Mouse (Mus musculus) thymus, postnatal 4 days (tissue): ENCODE measurements at regions not wholly inside any gene's neighbourhood (a gene's known extent, or its start where the extent isn't known, plus 50 kb on each side); places are given as distances from the start of the nearest gene placed in this dataset.
A peak's percentile ranks its signal among the peaks of the same experiment; 100 is the strongest.

ENCODE experiments used
- DNase-seq: peaks from one replicate; pipeline ENCODE4 v3.0.0; 2021

DNA sequence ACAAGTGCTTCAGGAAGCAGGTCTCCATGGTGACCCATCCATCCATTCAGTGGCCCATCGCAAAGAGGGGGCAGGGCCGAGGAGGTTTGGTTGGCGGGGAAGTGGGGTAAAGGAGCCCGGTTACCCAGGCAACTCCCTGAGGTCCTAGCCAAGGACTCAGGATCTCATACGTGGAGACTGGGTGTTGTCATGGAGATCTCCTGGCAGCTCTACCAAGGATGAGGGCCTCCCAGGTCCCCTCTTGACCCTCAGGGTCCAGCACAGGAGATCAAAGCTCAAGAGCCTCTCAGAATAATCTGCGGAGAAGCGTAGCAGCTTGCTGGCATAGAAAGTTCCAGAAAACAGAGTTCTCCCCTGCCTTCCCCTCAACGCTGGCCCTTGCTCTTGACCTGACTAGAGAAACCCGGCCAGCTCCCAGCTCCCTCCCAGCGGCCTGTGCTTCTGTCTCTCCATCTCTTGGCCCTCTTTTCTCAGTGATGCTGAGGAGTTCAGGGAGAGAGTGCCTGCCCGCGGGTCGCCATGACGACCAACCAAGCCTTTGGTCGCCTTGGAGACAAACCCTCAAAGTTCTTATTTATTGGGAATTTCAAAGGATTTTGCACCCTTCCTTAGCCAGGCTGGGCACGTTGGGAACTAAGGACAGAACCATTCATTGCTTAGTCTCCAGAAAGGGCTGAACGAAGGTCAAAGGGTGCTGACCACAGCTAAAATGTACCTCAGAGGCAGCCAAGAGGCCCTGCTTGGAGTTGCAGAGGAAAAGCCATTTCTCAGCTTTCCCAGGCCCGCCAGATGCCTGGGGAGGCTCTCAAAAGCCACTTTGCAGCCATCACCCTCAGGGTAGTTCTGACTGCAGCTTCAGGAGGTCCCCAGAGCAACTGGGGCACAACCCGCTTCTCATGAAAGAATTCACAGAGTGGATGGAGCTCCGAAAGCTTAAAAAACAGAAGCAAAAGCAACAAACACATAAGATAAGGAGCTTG, 60.0 kb downstream of the Ubiad1 start:
- DNase-seq, result no peak

DNA sequence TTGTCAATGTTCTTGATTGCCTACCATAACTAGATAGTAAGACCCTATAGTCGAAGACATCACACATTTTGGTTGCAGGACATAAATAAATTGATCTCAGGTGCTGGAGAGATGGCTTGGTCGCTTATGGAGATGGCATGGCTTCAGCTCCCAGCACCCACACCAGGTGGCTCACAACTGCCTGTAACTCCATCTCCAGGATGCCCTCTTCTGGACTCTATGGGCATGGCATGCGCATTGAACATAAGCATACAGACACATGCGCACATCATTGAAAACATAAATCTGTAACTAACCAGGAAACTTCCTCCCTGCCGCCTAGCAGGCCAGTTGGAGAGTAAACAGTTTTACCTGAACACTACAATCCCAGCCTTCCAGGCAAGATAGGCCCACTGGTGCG, 64.0 kb downstream of the Ubiad1 start:
- no peak for DNase-seq

DNA sequence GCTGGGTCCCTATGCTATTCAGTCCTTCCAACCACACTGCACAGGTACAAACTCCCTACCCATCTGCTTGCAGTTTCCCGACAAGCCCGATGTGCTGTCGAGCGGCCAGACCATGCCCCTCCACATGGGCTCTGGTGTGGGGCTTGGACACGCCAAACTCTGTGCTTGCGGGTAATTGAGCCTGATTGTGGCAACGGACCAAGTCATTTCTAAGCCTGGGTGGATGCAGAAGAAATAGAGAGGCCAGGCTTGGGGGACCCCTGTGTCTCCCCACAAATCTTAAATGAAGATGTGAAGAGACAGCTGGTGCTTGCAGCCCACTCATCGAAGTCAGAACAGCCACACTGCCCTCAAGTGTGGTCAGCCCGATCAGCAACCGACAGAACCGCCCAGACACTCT, 66.1 kb downstream of the Ubiad1 start:
- DNase-seq, result no peak

DNA sequence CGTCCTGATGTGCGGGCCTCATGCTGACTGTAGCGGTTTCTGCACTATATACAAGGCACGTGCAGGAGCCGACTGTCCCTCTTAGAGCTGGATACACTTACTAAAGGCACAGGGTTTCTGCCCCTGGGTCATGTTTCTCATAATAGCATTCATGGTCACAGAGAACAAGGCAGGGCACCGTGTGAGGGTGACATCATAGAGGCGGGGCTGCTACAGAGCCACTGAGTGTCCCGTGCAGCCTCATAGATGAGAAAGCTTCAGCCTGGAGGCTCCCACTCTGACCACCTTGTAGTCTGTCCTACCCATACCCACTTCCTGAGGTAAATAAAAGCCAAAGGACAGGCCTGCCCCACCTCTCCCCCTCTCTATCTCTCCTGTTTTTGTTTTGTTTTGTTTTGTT, 67.2 kb downstream of the Ubiad1 start:
- DNase-seq, result no peak

DNA sequence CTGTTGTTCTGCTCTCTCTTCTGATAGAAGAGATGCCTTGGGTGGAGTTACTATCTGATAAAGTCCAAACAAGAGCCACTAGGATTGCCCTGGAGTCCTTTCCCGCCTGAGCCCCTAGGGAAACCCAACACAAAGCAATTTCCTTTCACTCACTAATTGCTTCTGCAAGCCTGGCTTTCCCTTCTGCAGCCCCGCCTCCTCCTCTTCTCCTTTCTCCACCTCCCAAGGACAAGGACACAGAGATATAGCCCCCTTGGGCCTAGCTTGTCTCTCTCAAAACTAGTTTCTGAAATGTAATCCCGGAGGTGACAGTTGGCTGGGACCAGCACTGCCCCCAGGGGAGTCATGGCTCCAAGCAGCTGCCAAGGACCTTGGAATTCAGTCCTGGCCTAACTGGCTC, 68.1 kb downstream of the Ubiad1 start:
- no peak for DNase-seq

DNA sequence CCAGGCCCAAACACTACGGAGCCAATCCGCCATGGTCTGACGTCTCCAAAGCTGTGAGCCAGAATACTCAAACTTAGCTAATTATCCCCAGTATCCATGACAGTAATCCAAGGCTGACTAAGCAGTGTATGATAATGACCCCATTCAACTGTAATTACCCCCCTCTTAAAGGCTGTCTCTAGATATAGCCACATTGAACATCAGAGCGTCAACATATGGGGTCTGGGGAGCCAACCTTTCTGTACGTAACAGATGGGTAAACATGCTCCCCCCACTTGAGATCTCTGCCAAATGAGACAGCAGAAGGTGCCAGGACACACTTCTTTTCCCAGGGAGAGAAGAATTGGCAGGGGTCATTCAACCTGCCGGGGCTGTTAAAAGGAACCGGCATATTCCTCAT, 73.1 kb downstream of the Ubiad1 start:
- no peak for DNase-seq

DNA sequence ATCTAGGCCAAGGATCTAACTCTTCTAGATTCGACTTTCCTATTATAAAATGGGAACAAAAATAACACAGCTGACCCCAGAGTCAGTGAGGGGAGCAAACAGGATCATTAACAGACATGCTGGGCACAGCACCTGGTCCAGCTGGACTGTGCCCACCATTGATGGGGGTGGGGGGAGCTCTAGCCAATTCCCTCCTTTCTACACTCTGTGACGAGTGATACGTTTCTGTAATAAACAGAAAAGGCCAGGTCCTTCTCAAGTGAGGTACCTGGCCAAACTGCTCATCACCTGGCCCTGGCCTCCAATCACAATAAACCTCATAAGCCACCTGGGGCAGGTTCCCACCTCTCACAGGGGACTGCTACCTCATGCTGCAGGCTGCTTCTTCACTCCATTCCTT, 76.9 kb downstream of the Ubiad1 start:
- no peak for DNase-seq

DNA sequence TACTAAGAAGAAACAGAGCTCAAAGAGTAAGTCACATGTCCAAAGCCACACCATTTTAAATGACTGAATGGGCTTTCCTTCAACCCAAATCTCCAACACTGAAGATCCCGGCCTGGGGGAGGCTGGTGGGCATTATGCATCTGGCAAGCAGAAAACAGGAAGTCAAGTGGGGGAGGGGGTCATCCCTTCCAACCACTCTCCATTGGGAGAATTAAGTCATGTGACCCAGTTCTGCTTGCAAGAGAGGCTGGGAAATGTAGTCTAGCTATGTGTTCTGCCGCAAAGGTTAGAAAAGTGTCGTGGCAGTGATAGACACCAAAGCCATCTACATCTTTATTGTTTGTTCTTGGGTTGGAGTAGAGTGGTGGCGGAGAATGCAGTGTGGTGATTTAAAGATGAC, 78.0 kb upstream of the Disp3 start:
- DNase-seq, result no peak

DNA sequence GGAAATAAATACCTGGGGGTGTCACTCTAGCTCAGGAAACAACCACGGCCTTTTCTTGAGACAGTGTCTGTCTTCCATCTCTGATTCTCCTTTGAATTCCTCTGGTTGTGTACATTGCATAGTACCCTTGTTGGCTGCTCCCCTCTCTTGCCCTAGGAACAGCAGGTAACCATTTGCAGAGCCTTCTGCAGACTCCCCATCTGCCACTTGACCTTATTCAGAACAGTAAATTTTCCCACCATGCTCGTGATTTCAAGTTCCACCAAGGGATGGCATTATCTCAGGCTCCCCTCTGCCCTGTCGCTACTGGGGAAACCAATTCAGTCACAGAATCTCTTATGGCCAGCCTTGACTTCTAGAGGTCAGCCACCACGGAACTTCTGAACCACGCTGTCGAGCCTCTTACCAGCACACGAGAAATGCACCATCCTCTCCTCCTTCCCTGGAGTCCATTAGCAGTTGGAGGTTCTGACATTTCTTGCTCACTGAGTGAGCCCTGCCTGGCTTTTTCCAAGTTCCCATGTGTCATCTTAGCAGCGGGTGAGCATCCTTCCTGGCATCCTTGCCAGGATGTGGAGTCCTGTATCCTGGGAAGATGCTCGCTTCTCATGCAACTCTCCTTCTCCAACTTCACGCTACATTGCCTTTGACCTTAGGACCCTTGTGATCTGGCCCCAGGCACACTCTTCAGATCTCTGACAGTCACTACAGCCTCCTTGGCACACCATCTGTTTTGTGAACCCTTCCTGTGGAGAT, 75.8 kb upstream of the Disp3 start:
- no peak for DNase-seq

DNA sequence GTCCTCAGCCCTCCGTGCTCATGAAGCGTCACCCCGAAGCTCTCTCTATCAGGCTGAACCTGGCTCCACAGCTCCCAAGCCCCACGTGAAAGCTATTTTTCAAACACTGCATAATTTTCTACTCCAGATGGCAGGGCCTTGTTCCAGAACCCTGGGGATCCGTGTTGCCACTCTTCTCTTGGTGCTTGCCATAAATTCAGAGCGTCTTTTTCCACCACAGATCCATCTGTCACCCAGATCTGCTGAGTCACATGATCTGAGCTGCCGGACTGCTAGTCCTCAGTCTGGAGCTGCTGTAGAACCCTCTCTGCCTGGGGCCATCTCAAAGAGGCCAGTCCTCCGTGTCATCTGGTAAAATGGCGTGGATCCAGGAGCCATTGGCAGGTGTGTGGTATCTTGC, 73.2 kb upstream of the Disp3 start:
- no peak for DNase-seq

DNA sequence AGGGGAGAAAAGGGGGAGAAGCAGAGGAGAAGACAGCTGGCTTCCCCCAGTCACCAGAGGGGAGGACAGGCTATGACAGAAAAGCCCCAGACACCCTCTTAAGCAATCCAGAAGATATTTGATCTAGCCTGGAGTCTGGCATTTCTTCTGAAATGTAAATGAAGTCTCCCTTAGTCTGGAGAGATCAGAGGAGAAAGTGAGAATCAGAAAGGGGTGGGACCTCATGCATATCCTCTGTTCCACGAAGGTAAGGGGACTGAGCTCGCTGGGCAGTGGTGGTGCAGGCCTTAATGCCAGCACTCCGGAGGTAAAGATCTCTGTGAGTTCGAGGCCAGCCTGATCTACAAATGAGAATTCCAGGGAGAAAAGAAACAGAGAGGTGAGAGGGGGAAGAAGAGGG, 70.6 kb upstream of the Disp3 start:
- no peak for DNase-seq

DNA sequence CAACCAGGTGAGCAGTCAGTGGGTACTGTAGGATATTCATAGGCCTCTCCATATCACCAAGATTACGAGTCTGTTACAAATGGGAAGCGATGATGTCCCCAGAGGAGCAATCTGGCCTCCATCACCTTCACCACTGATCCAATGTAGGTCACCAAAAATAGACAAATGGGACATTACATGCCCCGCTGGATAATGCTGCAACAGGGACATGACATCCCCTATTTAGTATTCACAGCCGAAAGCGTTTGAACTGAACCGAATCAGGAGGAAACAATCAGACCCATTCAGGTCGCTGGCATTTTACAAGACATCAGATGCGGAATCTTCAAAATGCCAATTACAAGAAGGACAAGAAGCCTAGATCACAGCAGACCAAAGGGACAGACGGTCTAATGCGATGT, 69.5 kb upstream of the Disp3 start:
- no peak for DNase-seq

DNA sequence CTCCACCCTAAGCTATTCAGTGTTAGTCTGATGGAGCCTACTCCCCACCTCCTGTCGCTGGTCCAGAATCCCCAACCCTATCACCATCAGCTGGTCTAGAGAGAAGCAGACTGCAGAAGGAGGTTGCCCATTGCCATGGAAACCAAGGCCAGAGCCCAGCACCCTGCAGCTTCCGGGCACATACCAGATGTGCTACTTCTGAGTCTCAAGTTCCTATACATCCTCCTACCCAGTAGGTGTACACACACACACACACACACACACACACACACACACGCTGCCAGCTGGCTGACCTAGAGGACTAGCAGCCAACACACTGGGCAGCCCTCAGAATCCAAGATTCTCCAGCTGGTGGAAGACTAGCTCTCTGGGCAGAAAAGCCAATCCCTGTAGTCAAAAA, 68.9 kb upstream of the Disp3 start:
- DNase-seq, result no peak

DNA sequence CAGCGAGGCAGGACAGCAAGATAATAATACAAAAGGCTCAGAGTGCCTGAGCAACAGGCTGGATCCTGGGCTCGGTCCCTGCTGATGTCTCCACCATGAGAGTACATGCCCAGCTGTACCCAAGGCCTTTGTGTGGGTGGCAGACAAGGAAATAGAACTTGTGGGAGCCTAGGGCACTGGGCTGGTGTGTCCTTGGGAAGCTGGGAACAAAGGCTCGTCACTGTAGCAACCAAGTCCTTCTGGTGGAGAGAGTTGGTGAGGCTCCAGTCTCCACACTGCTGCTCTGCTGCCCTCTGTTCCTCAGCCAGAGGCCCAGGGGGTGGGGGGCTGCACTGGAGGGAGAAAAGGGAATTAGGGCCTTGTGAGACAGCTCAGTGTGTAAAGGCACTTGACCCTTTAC, 66.2 kb upstream of the Disp3 start:
- no peak for DNase-seq

DNA sequence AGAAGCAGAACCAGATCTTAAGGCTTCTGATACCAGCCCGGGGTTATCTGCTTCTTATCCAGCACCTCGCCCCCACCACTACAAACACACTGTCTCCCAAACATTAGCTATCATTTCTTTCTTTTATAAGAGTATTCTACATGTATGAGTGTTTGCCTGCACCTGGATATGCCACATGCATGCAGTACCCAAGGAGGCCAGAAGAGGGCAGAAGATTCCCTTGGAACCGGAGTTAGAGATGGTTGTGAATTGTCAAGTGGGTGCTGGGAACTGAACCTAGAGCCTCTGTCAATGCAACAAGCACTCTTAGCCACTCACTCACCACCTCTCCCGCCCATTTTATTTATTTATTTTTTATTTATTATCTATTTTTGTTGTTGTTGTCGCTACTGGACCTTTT, 64.9 kb upstream of the Disp3 start:
- DNase-seq, result peak; percentile 14

DNA sequence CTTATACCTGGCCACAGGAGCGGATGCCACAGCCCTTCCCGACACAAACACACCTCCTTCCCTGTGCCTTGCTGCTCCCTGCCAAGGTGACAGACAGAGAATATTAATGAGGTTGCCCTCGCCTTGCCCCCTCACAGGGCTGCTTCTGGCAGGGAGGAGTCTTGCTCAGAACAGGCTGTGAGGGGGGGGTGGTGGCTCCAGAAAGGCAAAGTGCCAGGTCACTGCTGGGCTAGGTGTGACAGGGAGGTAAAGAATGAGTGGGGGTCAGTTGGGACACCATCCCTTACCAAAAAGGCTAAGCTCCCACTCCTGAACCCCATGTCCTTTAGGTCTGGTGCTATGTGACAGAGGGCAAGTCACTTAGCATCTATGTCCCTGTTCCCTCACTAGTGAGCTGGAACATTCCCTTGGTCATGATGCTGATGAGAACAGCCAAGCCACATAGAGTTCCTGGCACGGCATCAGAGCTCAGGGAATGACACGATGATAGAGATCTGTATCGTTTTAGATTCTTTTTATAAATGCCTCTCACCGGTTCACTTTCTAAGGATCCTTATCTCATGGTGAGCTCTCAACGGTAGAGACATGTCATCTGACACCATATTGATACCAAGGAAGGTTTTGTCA, 53.9 kb upstream of the Disp3 start:
- no peak for DNase-seq

DNA sequence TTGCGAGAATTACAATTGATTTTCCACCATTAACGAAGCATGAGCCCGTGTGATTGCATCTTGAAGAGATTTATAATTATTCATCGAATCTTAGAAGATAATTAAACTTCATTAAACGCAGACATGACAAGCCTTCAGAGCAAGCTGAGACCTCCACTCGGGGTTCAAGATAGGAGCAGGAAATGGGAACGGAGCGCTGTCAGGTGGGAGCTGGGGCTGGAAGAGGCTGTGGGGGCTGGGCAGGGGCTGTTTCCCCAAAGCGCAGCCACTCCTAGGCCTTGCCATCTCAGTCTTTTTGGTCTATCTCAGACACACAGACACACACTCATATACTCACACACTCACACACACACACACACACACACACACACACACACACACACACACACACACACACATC, 52.6 kb upstream of the Disp3 start:
- DNase-seq, result no peak

DNA sequence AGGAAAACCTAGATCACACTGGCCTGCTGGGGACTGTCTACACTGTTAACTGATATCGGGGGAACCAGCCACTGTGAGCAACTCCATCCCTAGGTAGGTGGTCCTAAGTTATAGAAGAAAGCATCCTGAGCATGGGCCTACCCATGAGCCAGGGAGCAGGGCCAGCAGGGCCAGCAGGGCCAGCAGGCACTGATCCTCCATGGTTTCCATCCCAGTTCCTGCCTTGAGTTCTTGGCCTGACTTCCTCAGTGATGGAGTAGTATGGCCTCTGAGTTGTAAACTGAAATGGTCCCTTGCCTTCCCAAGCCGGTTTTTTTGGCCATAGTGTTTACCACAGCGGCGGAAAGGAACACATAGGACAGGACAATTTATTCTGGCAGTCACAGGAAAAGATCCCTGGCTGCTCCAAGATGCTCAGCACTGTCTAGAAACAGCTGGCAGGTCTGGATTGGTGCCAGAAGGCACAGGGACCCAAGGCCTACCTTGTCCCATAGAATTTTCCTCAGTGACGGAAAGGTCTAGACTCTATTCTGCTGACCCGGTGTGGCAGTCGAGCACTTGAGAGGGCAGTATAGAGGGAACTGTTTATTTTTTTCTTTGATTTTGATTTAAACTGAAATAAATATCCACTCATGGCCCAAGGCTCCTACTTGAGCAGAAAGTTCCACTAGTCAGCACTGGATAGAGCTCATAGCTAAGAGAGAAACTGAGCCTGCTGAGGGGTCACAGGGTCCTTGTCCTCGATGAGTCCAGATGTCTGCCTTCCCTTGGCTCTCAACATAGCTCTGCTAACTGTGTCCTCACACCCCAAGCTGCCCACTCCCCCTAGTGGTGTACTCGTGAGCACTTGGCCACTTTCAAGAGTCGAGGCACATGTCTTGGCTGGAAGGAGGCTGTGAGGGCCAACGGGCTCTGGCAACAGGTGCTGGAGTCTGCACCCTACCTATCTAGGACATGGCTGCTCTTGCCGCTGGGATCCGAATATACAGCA, 50.4 kb upstream of the Disp3 start:
- no peak for DNase-seq
